Mouse (Mus musculus) liver, adult 2 months (tissue): ENCODE results near the gene Eno2. TPM values are rescaled to one million over a fixed set of nuclear protein-coding genes. Genes with fewer than 3 reads are reported as not detected.

Experiments used
- DNase-seq: peaks from one replicate; pipeline ENCODE4 v3.0.0-alpha.2; 2011; ENCODE audit warnings: low read depth, low spot score; ENCODE audit errors: extremely low read depth
- H3K27ac ChIP-seq: fragments of 200-500 bp; replicated peaks from 2 replicates; pipeline ENCODE4 v1.5.1; 2012; ENCODE audit warnings: low read depth, mild to moderate bottlenecking, control low read depth, inconsistent platforms, low read length; ENCODE audit not compliant: insufficient read depth
- H3K27me3 ChIP-seq: fragments of 200-500 bp; 2 replicates; pipeline ENCODE4 v1.6.1; 2012; ENCODE audit warnings: mild to moderate bottlenecking, moderate library complexity, low read length, inconsistent platforms; ENCODE audit not compliant: control insufficient read depth, insufficient read depth
- H3K36me3 ChIP-seq: fragments of 200-500 bp; 2 replicates; pipeline ENCODE4 v1.6.1; 2012; ENCODE audit warnings: low read length, inconsistent platforms; ENCODE audit not compliant: control insufficient read depth, insufficient read depth
- H3K4me1 ChIP-seq: fragments of 200-500 bp; 2 replicates; pipeline ENCODE4 v1.6.1; 2011; ENCODE audit warnings: low read length; ENCODE audit not compliant: control insufficient read depth, insufficient read depth
- H3K4me3 ChIP-seq: fragments of 200-500 bp; 2 replicates; pipeline ENCODE4 v1.5.1; 2011; ENCODE audit warnings: low read depth, mild to moderate bottlenecking, control low read depth, low read length, moderate library complexity; ENCODE audit not compliant: insufficient read depth
- H3K79me2 ChIP-seq: fragments of 200-500 bp; 2 replicates; pipeline ENCODE4 v1.6.1; 2012; ENCODE audit warnings: inconsistent platforms, mild to moderate bottlenecking, low read length, moderate library complexity; ENCODE audit not compliant: control insufficient read depth, insufficient read depth
- H3K9ac ChIP-seq: fragments of 200-500 bp; 2 replicates; pipeline ENCODE4 v1.6.1; 2012; ENCODE audit warnings: low read depth, mild to moderate bottlenecking, control low read depth, inconsistent platforms, low read length
- CTCF ChIP-seq: fragments of 200-500 bp; IDR thresholded peaks from 2 replicates; pipeline ENCODE4 v1.5.1; 2011; ENCODE audit warnings: low read depth, low read length, control low read depth
- POLR2A ChIP-seq: fragments of 200-500 bp; IDR thresholded peaks from 2 replicates; pipeline ENCODE4 v1.6.1; 2011; ENCODE audit warnings: low read length, control low read depth; ENCODE audit not compliant: insufficient read depth; ENCODE audit errors: extremely low read depth
- WGBS: fragments of 180-500 bp; shearing (Covaris S2); methylation state at CpG from one replicate; pipeline ENCODE4 v1.1.7; 2018; 5-methylcytosine and 5-hydroxymethylcytosine counted together
- polyA plus RNA-seq: library from polyadenylated mRNA; depleted of rRNA; stranded (reverse); fragments of >200 nt; gene quantifications from 2 replicates; pipeline ENCODE4 v1.2.3, GENCODE M21; 2012
- total RNA-seq: library from RNA; depleted of rRNA; stranded (reverse); fragments of >200 nt; gene quantifications from 2 replicates; pipeline ENCODE4 v1.2.3, GENCODE M21; 2014

Gene Eno2
- total and polyA plus RNA-seq, 2 experiments: 0.09 to 0.34 TPM

DNA sequence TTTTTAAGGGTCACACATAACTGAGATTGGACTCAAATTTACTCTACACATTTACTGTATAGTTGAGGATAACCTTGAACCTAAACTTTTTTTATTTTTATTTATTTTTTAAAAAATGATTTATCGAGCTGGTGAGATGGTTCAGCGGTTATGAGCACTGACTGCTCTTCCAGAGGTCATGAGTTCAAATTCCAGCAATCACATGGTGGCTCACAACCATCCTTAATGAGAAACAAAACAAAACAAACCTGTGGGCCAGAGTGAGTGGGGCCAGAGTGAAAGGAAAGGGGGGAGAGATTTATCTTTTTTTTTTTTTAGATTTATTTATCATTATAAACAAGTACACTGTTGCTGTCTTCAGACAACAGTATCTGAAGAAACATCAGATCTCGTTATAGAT, 22.4 kb upstream of the Eno2 start:
- no peaks in the 10 kb centered on the region for H3K79me2 ChIP-seq
- H3K27ac ChIP-seq: no peak overlapping the region
- no peak for TF ChIP-seq CTCF
- TF ChIP-seq POLR2A: no peak
- H3K27me3 ChIP-seq: no peaks in the 10 kb centered on the region
- H3K4me1 ChIP-seq: peaks cover 2% of the 10 kb centered on the region; the same call in 1 of the 2 replicates
- DNase-seq: no peak
- WGBS: 75% methylated on average over 3 of the region's 3 CpGs
- H3K36me3 ChIP-seq: no peaks in the 10 kb centered on the region
- no peak overlapping the region for H3K4me3 ChIP-seq
- H3K9ac ChIP-seq: no peak overlapping the region

DNA sequence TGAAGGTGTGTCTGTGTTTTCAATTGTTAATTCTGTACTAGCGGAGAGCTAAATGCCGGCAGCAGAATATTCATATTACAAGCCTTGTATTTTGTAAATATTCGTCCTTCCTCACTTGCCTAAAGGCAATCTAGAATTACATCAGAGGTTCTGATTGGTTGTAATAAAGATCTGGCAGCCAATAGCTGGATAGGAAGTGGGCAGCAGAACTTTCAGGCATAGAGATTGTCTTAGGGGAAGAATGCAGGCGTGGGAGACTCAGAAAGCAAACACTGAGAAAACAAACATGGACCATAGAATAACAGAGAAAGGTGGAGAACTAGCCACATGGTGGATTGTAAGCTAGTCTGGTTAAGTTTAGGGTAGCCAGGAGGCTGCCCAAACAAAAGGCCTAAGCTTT, 20.6 kb upstream of the Eno2 start:
- Histone ChIP-seq H3K27me3 (no peaks in the 10 kb centered on the region), H3K4me3 (no peak overlapping the region), H3K36me3 (no peaks in the 10 kb centered on the region), H3K4me1 (peaks cover 2% of the 10 kb centered on the region; the same call in 1 of the 2 replicates), H3K79me2 (no peaks in the 10 kb centered on the region), H3K27ac (no peak overlapping the region), H3K9ac (no peak overlapping the region)
- TF ChIP-seq POLR2A (no peak), CTCF (no peak)
- no peak for DNase-seq
- 65% methylated on average over 4 of the region's 4 CpGs for WGBS

DNA sequence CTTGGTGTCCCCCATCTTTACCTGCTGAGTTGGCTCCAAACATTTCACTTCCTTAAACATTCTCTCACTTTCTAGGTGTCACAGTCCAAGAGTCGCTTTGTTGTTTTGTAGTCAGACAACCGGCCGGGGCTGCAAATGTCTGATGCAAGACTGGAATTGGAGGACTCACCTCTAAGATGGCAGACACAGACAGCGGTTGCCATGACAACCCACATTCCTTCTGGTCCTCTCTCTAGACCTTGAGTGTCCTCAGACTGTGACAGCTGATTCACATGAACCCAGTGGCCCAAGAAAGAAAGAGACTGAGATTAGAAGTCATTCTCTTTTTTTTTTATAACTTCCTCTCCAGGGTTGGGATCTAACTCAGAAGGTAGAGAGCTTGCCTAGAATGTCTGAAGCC, 20.0 kb upstream of the Eno2 start:
- DNase-seq: no peak
- Histone ChIP-seq H3K79me2 (no peaks in the 10 kb centered on the region), H3K4me1 (peaks cover 2% of the 10 kb centered on the region; the same call in 1 of the 2 replicates), H3K27ac (no peak overlapping the region), H3K9ac (no peak overlapping the region), H3K36me3 (no peaks in the 10 kb centered on the region), H3K27me3 (no peaks in the 10 kb centered on the region), H3K4me3 (no peak overlapping the region)
- TF ChIP-seq POLR2A (no peak), CTCF (no peak)
- WGBS: 78% methylated on average over 4 of the region's 4 CpGs

DNA sequence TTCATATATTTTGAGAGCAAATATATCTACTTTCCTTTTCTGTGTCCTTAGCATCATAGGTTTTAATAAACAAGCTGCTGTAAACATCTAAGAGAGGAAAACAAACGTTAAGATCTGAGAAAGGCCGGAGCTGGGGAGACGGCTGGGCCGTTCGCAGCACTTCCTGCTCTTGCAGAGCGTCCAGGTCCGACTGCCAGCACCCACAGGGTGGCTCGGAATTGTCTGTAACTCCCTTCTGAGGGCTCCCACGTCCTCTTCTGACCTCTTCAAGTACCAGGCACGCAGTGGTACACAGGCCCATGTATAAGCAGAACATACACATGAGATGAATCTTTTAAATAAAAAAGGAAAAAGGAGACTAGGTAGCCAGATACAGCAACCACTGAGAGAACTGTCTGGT, 18.2 kb upstream of the Eno2 start:
- no peaks in the 10 kb centered on the region for H3K36me3 ChIP-seq
- no peaks in the 10 kb centered on the region for H3K79me2 ChIP-seq
- H3K4me3 ChIP-seq: no peak overlapping the region
- TF ChIP-seq POLR2A (no peak), CTCF (no peak)
- no peaks in the 10 kb centered on the region for H3K27me3 ChIP-seq
- peaks cover 2% of the 10 kb centered on the region; the same call in 1 of the 2 replicates for H3K4me1 ChIP-seq
- no peak overlapping the region for H3K27ac ChIP-seq
- WGBS: 82% methylated on average over 10 of the region's 10 CpGs
- no peak for DNase-seq
- H3K9ac ChIP-seq: no peak overlapping the region

DNA sequence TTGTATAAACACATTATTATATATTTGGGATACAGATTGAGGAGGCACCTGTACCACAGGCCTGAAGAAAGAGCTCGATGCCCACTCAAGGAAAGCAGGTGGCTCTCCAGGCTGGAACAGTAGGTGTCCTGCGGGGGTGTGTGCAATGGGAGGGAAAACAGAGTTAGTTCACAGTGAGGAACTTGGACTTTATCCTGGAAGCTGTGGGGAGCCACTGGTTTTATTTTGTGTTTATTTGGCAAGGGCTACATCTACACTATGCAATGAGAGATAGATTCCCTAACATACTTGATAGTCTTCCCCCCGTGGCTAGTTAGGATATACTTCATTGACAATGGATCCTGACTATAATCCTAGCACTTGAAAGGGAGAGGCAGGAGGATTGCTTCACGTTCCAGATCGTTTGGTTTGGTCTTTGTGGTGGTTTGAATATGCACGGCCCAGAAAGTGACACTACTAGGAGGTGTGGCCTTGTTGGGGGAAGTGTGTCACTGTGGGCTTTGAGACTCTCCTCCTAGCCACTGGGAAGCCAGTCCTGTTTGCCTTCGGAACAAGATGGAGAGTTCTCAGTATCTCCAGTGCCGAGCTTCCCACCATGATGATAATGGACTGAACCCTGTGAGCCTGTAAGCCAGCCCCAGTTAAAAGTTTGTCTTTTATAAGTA, 17.4 kb upstream of the Eno2 start:
- DNase-seq: peak; percentile 55
- peaks cover 2% of the 10 kb centered on the region; the same call in 1 of the 2 replicates for H3K4me1 ChIP-seq
- no peak overlapping the region for H3K9ac ChIP-seq
- no peaks in the 10 kb centered on the region for H3K27me3 ChIP-seq
- TF ChIP-seq POLR2A: no peak
- no peak for TF ChIP-seq CTCF
- H3K27ac ChIP-seq: no peak overlapping the region
- H3K36me3 ChIP-seq: no peaks in the 10 kb centered on the region
- no peaks in the 10 kb centered on the region for H3K79me2 ChIP-seq
- H3K4me3 ChIP-seq: no peak overlapping the region
- 24% methylated on average over 8 of the region's 8 CpGs for WGBS

DNA sequence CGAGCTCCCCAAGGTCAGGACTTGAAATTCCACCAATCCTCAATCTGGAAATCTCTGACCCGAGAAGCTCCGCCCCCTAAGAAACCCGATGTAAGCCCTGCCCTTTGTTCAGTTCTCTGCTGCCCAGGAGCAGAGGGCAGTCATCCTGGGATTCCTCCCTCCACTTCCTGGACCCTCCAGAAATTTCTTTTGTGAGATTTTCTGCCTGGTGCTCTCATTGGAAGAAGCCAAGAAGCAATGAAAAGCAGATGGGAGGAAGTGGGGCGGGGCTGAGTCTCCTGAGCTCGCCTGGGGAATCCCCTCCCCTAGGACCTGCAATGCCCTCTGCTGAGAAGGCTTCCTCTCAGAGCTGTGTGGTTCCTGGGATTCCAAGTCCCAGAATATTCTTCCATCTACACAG, 13.0 kb upstream of the Eno2 start:
- no peak for DNase-seq
- TF ChIP-seq POLR2A (no peak), CTCF (no peak)
- peaks cover 4% of the 10 kb centered on the region; the same call in 1 of the 2 replicates for H3K4me1 ChIP-seq
- no peaks in the 10 kb centered on the region for H3K27me3 ChIP-seq
- no peak overlapping the region; the same call in 1 of the 2 replicates for H3K4me3 ChIP-seq
- no peak overlapping the region for H3K27ac ChIP-seq
- H3K79me2 ChIP-seq: no peaks in the 10 kb centered on the region
- H3K9ac ChIP-seq: no peak overlapping the region
- no peaks in the 10 kb centered on the region for H3K36me3 ChIP-seq
- WGBS: 30% methylated on average over 6 of the region's 6 CpGs
